Mouse (Mus musculus): Measurements from ENCODE around the gene Pkp3. TPM values are rescaled to one million over a fixed set of nuclear protein-coding genes. Genes with fewer than 3 reads are reported as not detected.

Gene Pkp3
- total and polyA plus RNA-seq, 2 experiments from 2014 or later, result not detected

DNA sequence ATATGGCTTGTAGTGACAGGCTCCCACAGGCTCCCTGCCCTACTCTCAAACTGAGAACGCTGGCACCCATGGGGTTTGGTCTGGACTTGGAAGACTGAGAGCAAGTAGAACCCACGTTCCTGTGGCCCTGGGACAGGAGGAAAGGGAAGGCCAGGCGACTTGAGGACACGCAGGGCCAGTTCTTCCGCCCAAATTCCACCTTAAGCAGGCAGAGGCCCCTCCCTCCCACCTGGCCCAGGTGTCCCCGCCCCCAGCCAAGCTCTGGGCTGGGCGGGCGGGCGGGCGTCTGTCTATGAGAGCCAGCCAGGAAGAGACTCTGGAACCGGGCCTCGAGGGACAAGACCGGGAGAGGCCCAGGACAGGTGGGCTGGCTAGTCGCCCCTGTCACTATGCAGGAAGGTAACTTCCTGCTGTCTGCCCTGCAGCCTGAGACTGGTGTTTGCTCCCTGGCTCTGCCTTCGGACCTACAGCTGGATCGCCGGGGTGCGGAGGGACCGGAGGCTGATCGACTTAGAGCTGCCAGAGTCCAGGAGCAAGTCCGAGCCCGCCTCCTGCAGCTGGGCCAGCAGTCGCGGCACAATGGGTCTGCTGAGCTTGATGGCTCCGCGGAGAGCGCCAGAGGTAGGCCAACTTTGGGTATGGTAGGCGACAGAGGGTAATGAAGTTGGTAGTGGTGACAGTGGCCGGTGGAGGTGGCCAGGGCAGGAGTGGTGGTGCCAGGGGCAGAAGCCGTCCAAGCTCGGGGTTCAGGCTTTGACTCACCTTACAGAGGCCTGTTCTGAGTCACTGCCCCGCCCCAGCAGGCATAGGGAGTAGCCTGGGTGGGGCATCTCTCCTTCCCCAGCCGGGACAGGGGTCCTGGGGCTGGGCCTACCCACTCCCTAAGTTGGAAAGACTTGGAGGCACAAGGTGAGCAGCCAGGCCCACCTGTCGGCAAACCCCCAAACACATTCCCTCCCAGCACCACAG is 1.7 kb downstream of the Pkp3 start:
- no peak overlapping the region for H3K27ac ChIP-seq (ENCODE audit: low read depth, low read length)
- no peaks in the 10 kb centered on the region for H3K27me3 ChIP-seq (ENCODE audit: insufficient read depth, low read length)
- H3K4me3 ChIP-seq (ENCODE audit: low read depth, low read length), result no peak overlapping the region
- no peak overlapping the region for H3K4me2 ChIP-seq (ENCODE audit: low read depth)
- H3K4me1 ChIP-seq (ENCODE audit: insufficient read depth), result no peaks in the 10 kb centered on the region
- ATAC-seq, result no peak
- no peaks in the 10 kb centered on the region for H3K36me3 ChIP-seq (ENCODE audit: insufficient read depth)
- WGBS, result 27% methylated on average over 34 of the region's 34 CpGs
- no peak overlapping the region for H3K9ac ChIP-seq
- no peak for TF ChIP-seq CTCF (IDR thresholded peaks at IDR 0.05; ENCODE audit: low read depth)
- no peak for DNase-seq
- H3K9me3 ChIP-seq (ENCODE audit: low read length), result no peaks in the 10 kb centered on the region

GRCm38 (mm10) chr7:141087894-141088293 is 9.9 kb downstream of the Pkp3 start:
- no peak for TF ChIP-seq CTCF (IDR thresholded peaks at IDR 0.05; ENCODE audit: low read depth)
- no peaks in the 10 kb centered on the region for H3K4me1 ChIP-seq (ENCODE audit: insufficient read depth)
- H3K9me3 ChIP-seq (ENCODE audit: low read length), result no peaks in the 10 kb centered on the region
- DNase-seq (no peak), ATAC-seq (no peak)
- H3K27ac ChIP-seq (ENCODE audit: low read depth, low read length), result no peak overlapping the region
- H3K9ac ChIP-seq, result no peak overlapping the region
- H3K27me3 ChIP-seq (ENCODE audit: insufficient read depth, low read length), result peaks cover 10% of the 10 kb centered on the region
- no peak overlapping the region for H3K4me3 ChIP-seq (ENCODE audit: low read depth, low read length)
- WGBS, result 62% methylated on average over 8 of the region's 8 CpGs
- H3K36me3 ChIP-seq (ENCODE audit: insufficient read depth), result no peaks in the 10 kb centered on the region
- no peak overlapping the region for H3K4me2 ChIP-seq (ENCODE audit: low read depth)

DNA sequence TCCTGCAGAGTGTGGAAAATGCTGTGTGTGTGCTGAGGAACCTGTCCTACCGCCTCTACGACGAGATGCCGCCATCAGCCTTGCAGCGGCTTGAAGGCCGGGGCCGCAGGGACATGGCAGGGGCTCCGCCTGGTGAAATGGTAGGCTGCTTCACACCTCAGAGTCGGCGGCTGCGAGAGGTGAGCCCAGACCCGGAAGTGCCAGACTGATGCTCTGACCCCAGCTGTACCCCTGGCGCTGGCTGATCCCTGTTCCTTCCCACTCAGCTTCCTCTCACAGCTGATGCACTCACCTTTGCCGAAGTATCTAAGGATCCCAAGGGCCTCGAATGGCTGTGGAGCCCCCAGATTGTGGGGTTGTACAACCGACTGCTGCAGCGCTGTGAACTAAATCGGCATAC is 10.5 kb downstream of the Pkp3 start:
- Histone ChIP-seq H3K36me3 (ENCODE audit: insufficient read depth) (no peaks in the 10 kb centered on the region), H3K4me2 (ENCODE audit: low read depth) (no peak overlapping the region), H3K4me1 (ENCODE audit: insufficient read depth) (no peaks in the 10 kb centered on the region), H3K4me3 (ENCODE audit: low read depth, low read length) (no peak overlapping the region), H3K9ac (no peak overlapping the region), H3K9me3 (ENCODE audit: low read length) (no peaks in the 10 kb centered on the region), H3K27me3 (ENCODE audit: insufficient read depth, low read length) (peaks cover 12% of the 10 kb centered on the region), H3K27ac (ENCODE audit: low read depth, low read length) (no peak overlapping the region)
- TF ChIP-seq CTCF (IDR thresholded peaks at IDR 0.05; ENCODE audit: low read depth), result no peak
- ATAC-seq (no peak), DNase-seq (no peak)
- WGBS, result 20% methylated on average over 18 of the region's 18 CpGs

DNA sequence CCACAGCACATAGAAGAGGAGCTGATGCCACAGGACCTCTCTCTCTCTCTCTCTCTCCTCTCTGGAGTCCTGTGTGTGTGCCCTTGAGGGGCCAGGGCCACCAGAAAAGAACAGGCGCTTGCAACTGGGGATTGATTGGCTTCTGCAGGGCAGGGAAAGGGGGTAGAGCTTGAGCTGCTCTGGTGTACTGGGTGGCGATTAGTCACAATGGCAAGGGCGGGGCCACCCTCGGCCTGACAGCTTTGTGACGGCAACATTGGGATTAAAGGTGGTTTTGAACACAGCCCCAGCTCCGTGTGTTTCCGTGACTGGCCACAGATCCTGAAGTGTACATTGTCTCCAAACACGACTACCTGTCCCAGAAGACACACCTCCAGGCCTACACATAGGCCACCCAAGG is 12.2 kb downstream of the Pkp3 start:
- DNase-seq, result no peak
- no peaks in the 10 kb centered on the region for H3K9me3 ChIP-seq (ENCODE audit: low read length)
- H3K9ac ChIP-seq, result no peak overlapping the region
- no peak overlapping the region for H3K27ac ChIP-seq (ENCODE audit: low read depth, low read length)
- ATAC-seq, result no peak
- H3K27me3 ChIP-seq (ENCODE audit: insufficient read depth, low read length), result peaks cover 12% of the 10 kb centered on the region
- H3K4me3 ChIP-seq (ENCODE audit: low read depth, low read length), result no peak overlapping the region
- H3K4me2 ChIP-seq (ENCODE audit: low read depth), result no peak overlapping the region
- no peak for TF ChIP-seq CTCF (IDR thresholded peaks at IDR 0.05; ENCODE audit: low read depth)
- WGBS, result 50% methylated on average over 8 of the region's 8 CpGs
- no peaks in the 10 kb centered on the region for H3K4me1 ChIP-seq (ENCODE audit: insufficient read depth)
- no peaks in the 10 kb centered on the region for H3K36me3 ChIP-seq (ENCODE audit: insufficient read depth)

- H3K9ac ChIP-seq, result no peak overlapping the region; the same call in 1 of the 2 replicates
- peak overlapping the region; percentile 9 for H3K4me3 ChIP-seq (ENCODE audit: low read depth, low read length)
- DNase-seq, result peak; percentile 33
These were observed 14.2 kb downstream of the Pkp3 start for GRCm38 (mm10) chr7:141092051-141092735.

DNA sequence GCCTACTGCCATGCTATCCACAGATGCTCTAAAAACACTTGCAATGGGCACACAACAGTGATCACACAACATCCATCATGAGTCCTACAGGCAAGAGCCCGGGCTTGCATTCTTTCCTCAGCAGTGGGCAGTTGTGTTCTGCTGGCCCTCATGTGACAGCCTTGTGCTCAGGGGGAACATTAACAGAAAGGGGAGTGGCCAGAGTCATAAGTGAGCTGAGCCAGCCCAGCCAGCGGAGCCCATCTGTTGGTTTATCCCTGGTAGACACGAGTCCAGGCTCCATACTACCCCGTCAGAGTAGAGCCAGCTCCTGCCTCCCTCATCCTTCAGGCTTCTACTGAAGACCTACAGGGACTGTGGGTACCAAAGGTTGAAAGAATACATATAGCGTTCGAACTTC is 15.9 kb downstream of the Pkp3 start:
- ATAC-seq (no peak), DNase-seq (no peak)
- Histone ChIP-seq H3K27ac (ENCODE audit: low read depth, low read length) (no peak overlapping the region), H3K4me1 (ENCODE audit: insufficient read depth) (no peaks in the 10 kb centered on the region), H3K27me3 (ENCODE audit: insufficient read depth, low read length) (peaks cover 13% of the 10 kb centered on the region; the same call in 1 of the 2 replicates), H3K4me3 (ENCODE audit: low read depth, low read length) (no peak overlapping the region), H3K4me2 (ENCODE audit: low read depth) (no peak overlapping the region), H3K9ac (no peak overlapping the region), H3K36me3 (ENCODE audit: insufficient read depth) (no peaks in the 10 kb centered on the region), H3K9me3 (ENCODE audit: low read length) (no peaks in the 10 kb centered on the region)
- WGBS, result 85% methylated on average over 6 of the region's 6 CpGs
- no peak for TF ChIP-seq CTCF (IDR thresholded peaks at IDR 0.05; ENCODE audit: low read depth)

More at GRCm38 (mm10) chr7:141092051-141092735, 14.2 kb downstream of the Pkp3 start:
- no peaks in the 10 kb centered on the region for H3K4me1 ChIP-seq (ENCODE audit: insufficient read depth)
- no peak overlapping the region for H3K27ac ChIP-seq (ENCODE audit: low read depth, low read length)
- WGBS, result 6% methylated on average over 37 of the region's 37 CpGs
- no peaks in the 10 kb centered on the region for H3K9me3 ChIP-seq (ENCODE audit: low read length)
- H3K36me3 ChIP-seq (ENCODE audit: insufficient read depth), result no peaks in the 10 kb centered on the region
- peak; percentile 88; the same call in 1 of the 2 replicates for ATAC-seq
- peak overlapping the region; percentile 35 for H3K4me2 ChIP-seq (ENCODE audit: low read depth)
- peak; percentile 54 for TF ChIP-seq CTCF (IDR thresholded peaks at IDR 0.05; ENCODE audit: low read depth)
- H3K27me3 ChIP-seq (ENCODE audit: insufficient read depth, low read length), result peaks cover 12% of the 10 kb centered on the region
